Mouse (Mus musculus) heart, embryonic 10.5 days (tissue): ENCODE measurements around the gene Smarcc1. TPM values are rescaled to one million over a fixed set of nuclear protein-coding genes. Genes with fewer than 3 reads are reported as not detected.

Experiments
- DNase-seq: peaks from one replicate; pipeline ENCODE4 v3.0.0-alpha.2; 2017; ENCODE audit warnings: low spot score
- H3K27ac ChIP-seq: fragments of 300-500 bp; sonication (generic); 2 replicates; pipeline ENCODE4 v1.5.1; 2016; ENCODE audit warnings: mild to moderate bottlenecking
- H3K27me3 ChIP-seq: fragments of 300-500 bp; sonication (generic); 2 replicates; pipeline ENCODE4 v1.6.1; 2016; ENCODE audit warnings: mild to moderate bottlenecking; ENCODE audit not compliant: poor library complexity, insufficient read depth, severe bottlenecking
- H3K36me3 ChIP-seq: fragments of 300-500 bp; sonication (generic); 2 replicates; pipeline ENCODE4 v1.6.1; 2016; ENCODE audit warnings: mild to moderate bottlenecking, moderate library complexity
- H3K4me1 ChIP-seq: fragments of 300-500 bp; sonication (generic); 2 replicates; pipeline ENCODE4 v1.6.1; 2016; ENCODE audit warnings: mild to moderate bottlenecking
- H3K4me3 ChIP-seq: fragments of 300-500 bp; sonication (generic); 2 replicates; pipeline ENCODE4 v1.5.1; 2016; ENCODE audit warnings: mild to moderate bottlenecking, moderate library complexity
- H3K9me3 ChIP-seq: fragments of 300-500 bp; sonication (generic); 2 replicates; pipeline ENCODE4 v1.6.1; 2016; ENCODE audit warnings: mild to moderate bottlenecking, moderate library complexity
- WGBS: fragments of 180-500 bp; shearing (Covaris S2); methylation state at CpG from one replicate; pipeline ENCODE4 v1.1.7; 2016; 5-methylcytosine and 5-hydroxymethylcytosine counted together
- polyA plus RNA-seq: library from polyadenylated mRNA; unstranded; fragments of >200 nt; fragmentation: Nextera tagmentation; extraction: Ambion mirVana; gene quantifications from 2 replicates; pipeline ENCODE4 v1.2.1, GENCODE M21; 2016

The Smarcc1 gene
- polyA plus RNA-seq, 1 experiment from 2014 or later: 119 TPM

DNA sequence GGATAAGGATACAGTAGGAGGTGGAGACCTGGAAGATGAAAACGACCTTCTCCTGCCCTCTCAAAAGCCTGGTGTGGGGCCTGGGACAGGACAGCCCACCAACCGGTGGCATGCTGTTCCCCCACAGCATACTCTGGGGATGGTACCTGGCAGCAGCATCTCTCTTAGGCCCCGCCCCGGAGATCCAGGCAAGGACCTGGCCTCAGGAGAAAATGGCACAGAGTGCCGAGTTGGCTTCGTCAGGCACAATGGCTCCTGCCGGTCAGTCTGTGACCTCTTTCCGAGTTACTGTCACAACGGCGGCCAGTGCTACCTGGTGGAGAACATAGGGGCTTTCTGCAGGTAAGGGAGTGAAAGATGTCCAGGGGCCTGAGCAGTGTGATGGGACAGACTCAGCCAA lies 129.5 kb downstream of the Smarcc1 start:
- 84% methylated on average over 10 of the region's 10 CpGs for WGBS
- peaks cover 36% of the 10 kb centered on the region for H3K4me1 ChIP-seq
- H3K27me3 ChIP-seq: peaks cover 56% of the 10 kb centered on the region
- H3K36me3 ChIP-seq: no peaks in the 10 kb centered on the region
- no peak overlapping the region for H3K4me3 ChIP-seq
- no peaks in the 10 kb centered on the region for H3K9me3 ChIP-seq
- no peak for DNase-seq
- no peak overlapping the region for H3K27ac ChIP-seq

DNA sequence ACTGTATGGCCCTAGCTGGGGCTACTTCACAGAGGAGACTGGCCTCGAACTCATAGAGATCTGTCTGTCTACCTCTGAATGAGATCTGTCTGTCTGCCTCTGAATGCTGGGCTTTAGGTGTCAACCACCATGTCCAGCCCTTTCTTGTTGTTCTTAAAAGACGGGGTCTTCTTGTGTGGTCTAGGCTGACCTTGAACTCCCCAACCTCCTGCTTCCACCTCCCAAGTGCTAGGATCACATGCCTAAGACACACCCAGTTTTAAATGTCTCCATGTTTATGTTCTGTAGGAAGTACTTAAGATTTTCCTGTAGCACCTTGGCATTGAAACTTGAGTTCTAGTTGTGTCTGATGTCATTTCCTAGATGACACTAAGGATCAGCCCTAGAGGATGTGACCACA lies 131.4 kb downstream of the Smarcc1 start:
- Histone ChIP-seq H3K9me3 (no peaks in the 10 kb centered on the region), H3K27ac (no peak overlapping the region)
- 79% methylated on average over 2 of the region's 2 CpGs for WGBS

GRCm38 (mm10) chr9:110249823-110250543 lies 132.5 kb downstream of the Smarcc1 start:
- Histone ChIP-seq H3K9me3 (no peaks in the 10 kb centered on the region), H3K36me3 (no peaks in the 10 kb centered on the region), H3K4me1 (peaks cover 30% of the 10 kb centered on the region), H3K27me3 (peaks cover 30% of the 10 kb centered on the region), H3K27ac (peak overlapping the region; percentile 60), H3K4me3 (peak overlapping the region; percentile 9; the same call in 1 of the 2 replicates)
- no peak for DNase-seq
- WGBS: 25% methylated on average over 11 of the region's 11 CpGs

More for the DNA sequence above, 131.4 kb downstream of the Smarcc1 start:
- no peak overlapping the region for H3K4me3 ChIP-seq
- H3K27me3 ChIP-seq: peaks cover 41% of the 10 kb centered on the region
- H3K4me1 ChIP-seq: peaks cover 36% of the 10 kb centered on the region
- no peak for DNase-seq
- H3K36me3 ChIP-seq: no peaks in the 10 kb centered on the region

GRCm38 (mm10) chr9:110250776-110251175 lies 133.3 kb downstream of the Smarcc1 start:
- Histone ChIP-seq H3K27ac (no peak overlapping the region), H3K36me3 (no peaks in the 10 kb centered on the region), H3K4me1 (peaks cover 27% of the 10 kb centered on the region), H3K27me3 (peaks cover 22% of the 10 kb centered on the region), H3K4me3 (no peak overlapping the region), H3K9me3 (no peaks in the 10 kb centered on the region)
- DNase-seq: no peak
- WGBS: 88% methylated on average over 14 of the region's 14 CpGs

DNA sequence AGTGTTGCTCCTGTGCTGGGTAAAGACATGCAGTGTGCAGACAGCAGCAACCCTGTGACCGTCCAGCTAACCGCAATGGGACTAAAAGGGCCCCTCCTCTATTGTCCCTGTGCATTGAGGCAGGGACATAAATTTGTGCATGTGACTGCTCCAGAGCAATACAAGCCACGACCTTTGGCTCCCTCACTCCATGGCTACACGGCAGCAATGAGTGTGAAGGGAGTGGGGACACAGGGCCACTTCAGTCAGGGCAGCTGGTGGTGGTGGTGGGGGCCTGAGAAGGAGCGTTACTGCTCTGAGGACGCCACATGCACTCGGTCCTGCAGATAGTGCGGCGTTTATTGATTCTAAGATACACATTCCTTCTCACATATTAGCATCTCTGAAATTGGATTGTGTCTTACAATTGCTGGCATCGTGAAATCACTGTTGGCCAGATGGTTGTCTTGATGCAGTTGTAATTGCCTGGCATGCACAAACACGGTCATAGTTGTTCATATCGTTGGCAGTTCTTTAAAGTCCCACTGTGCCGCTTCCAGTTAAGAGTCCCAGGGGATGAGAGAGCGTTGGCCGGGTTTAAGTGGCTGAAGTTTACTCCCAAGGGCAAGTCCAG lies 138.0 kb downstream of the Smarcc1 start:
- Histone ChIP-seq H3K27me3 (no peaks in the 10 kb centered on the region; the same call in 1 of the 2 replicates), H3K4me3 (no peak overlapping the region), H3K4me1 (peaks cover 5% of the 10 kb centered on the region; the same call in 1 of the 2 replicates), H3K9me3 (no peaks in the 10 kb centered on the region), H3K27ac (no peak overlapping the region), H3K36me3 (no peaks in the 10 kb centered on the region)
- 78% methylated on average over 15 of the region's 15 CpGs for WGBS
- DNase-seq: no peak

- Histone ChIP-seq H3K4me1 (peaks cover 5% of the 10 kb centered on the region; the same call in 1 of the 2 replicates), H3K27me3 (no peaks in the 10 kb centered on the region; the same call in 1 of the 2 replicates), H3K9me3 (no peaks in the 10 kb centered on the region), H3K4me3 (no peak overlapping the region), H3K27ac (no peak overlapping the region), H3K36me3 (no peaks in the 10 kb centered on the region)
- DNase-seq: no peak
- WGBS: 71% methylated on average over 6 of the region's 6 CpGs
Observed at GRCm38 (mm10) chr9:110258646-110259045, 141.1 kb downstream of the Smarcc1 start.

DNA sequence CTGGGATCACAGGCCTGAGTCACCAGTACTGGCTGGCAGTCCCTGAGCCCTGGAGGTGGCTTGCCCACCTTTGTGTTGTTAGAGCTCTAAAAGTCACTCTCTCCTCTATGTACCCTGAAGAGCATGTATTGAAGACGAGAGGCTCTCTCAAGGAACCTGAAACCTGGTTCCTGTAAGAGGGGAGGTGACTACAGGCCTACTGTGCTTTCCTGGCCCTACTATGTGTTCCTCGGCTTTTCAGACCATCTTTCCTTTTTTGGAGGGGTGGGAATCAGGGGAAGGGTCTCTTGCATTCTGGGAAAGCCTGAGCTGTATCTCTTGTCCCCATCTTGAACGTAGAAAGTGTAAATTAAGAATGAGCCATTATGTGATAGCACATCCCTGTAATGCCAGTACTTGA lies 141.6 kb downstream of the Smarcc1 start:
- WGBS: 63% methylated on average over 3 of the region's 3 CpGs
- Histone ChIP-seq H3K27me3 (no peaks in the 10 kb centered on the region; the same call in 1 of the 2 replicates), H3K9me3 (no peaks in the 10 kb centered on the region), H3K4me3 (no peak overlapping the region), H3K36me3 (no peaks in the 10 kb centered on the region), H3K4me1 (peaks cover 5% of the 10 kb centered on the region; the same call in 1 of the 2 replicates), H3K27ac (no peak overlapping the region)
- DNase-seq: no peak

DNA sequence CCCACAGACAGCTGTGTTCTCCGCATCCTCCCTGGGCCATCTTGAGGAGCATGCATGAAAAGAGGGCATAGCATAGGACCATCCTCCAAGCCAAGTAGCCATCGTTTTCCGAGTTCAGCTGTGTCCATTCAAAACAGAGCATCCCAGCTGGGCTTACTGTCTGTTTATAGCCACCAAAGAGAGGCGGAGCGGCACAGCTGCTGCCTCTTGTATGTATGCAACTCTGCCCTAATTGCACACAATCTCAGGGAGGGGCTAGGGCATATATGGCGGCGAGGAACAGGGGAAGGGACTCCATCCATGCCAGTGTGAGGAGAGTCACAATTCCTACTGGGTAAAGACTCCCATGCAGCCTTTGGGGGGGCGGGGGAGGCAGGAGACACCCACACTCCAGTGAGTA lies 145.7 kb downstream of the Smarcc1 start:
- Histone ChIP-seq H3K4me3 (no peak overlapping the region), H3K9me3 (no peaks in the 10 kb centered on the region), H3K4me1 (no peaks in the 10 kb centered on the region), H3K27me3 (no peaks in the 10 kb centered on the region; the same call in 1 of the 2 replicates), H3K27ac (no peak overlapping the region), H3K36me3 (no peaks in the 10 kb centered on the region)
- DNase-seq: no peak
- WGBS: 85% methylated on average over 8 of the region's 8 CpGs

DNA sequence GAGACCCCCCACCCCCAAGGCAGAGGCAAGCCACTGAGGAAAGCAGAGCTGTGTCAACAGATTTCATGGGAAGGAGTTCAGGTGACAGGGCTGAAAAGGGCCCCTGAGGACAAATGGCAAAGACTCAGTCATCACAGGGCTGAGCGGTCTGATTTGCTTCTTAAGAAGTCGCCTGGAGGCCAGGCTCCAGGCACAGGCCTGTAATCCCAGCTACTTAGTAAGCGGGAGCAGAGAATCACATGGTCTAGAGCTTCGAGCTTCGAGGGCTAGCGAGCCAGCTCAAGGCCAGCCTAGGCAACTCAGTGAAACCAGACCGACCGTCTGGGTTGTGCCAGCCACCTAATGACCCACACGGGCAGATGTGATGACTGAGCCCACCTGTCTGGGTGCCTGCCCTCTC lies 147.5 kb downstream of the Smarcc1 start:
- Histone ChIP-seq H3K4me3 (no peak overlapping the region), H3K27ac (no peak overlapping the region), H3K9me3 (no peaks in the 10 kb centered on the region), H3K27me3 (no peaks in the 10 kb centered on the region; the same call in 1 of the 2 replicates), H3K36me3 (no peaks in the 10 kb centered on the region), H3K4me1 (no peaks in the 10 kb centered on the region)
- WGBS: 72% methylated on average over 9 of the region's 9 CpGs
- no peak for DNase-seq

- 95% methylated on average over 10 of the region's 10 CpGs for WGBS
- Histone ChIP-seq H3K4me3 (no peak overlapping the region), H3K27me3 (no peaks in the 10 kb centered on the region), H3K36me3 (no peaks in the 10 kb centered on the region), H3K9me3 (no peaks in the 10 kb centered on the region), H3K4me1 (no peaks in the 10 kb centered on the region), H3K27ac (no peak overlapping the region)
- no peak for DNase-seq
Observed at GRCm38 (mm10) chr9:110268416-110268815, 150.9 kb downstream of the Smarcc1 start.

DNA sequence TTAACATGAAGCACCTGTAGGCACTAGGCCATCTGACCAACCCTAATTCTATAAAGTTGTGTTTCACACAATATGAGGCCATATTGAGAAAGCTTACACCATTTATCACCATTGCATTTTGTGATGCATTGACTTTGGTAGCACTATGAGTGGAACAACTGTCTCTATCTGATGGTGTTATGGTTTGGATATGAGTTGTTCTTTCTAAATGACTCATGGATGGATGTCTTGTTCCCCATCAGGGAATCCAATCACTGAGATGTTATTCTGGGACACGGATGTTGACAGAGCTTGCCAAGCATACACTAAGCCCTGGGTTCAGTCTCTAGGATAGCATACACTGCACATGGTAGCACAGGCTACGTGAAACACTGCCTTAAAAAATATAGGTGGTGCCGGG lies 154.8 kb downstream of the Smarcc1 start:
- no peaks in the 10 kb centered on the region for H3K4me1 ChIP-seq
- WGBS: 84% methylated on average over 3 of the region's 3 CpGs
- no peak overlapping the region for H3K4me3 ChIP-seq
- no peak for DNase-seq
- H3K27ac ChIP-seq: no peak overlapping the region
- no peaks in the 10 kb centered on the region for H3K9me3 ChIP-seq
- H3K36me3 ChIP-seq: no peaks in the 10 kb centered on the region
- no peaks in the 10 kb centered on the region for H3K27me3 ChIP-seq

DNA sequence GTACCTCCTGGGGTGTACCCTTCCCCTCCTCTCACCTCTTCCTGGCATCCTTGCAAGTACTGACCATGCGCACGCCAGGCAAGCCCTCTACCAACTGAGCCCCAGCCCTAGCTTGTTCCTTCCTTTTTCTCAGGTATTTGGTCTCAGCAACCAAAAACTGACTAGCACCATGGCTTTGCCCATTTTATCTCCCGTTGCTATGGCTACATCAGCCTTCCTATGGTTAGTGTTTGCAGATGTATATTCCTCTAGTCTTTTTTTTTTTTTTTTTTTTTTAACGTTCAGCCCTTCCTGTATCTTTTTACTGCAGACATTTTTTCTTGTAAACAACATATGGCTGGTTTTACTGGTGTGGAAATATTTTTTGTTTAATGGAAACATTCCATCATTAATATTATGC lies 156.0 kb downstream of the Smarcc1 start:
- WGBS: 78% methylated on average over 4 of the region's 4 CpGs
- DNase-seq: no peak
- no peaks in the 10 kb centered on the region for H3K36me3 ChIP-seq
- no peak overlapping the region for H3K4me3 ChIP-seq
- no peaks in the 10 kb centered on the region for H3K27me3 ChIP-seq
- H3K9me3 ChIP-seq: no peaks in the 10 kb centered on the region
- no peak overlapping the region for H3K27ac ChIP-seq
- H3K4me1 ChIP-seq: no peaks in the 10 kb centered on the region

- H3K9me3 ChIP-seq: no peaks in the 10 kb centered on the region
- DNase-seq: no peak
- no peaks in the 10 kb centered on the region for H3K4me1 ChIP-seq
- 71% methylated on average over 5 of the region's 5 CpGs for WGBS
- H3K36me3 ChIP-seq: no peaks in the 10 kb centered on the region
- H3K4me3 ChIP-seq: no peak overlapping the region
- no peaks in the 10 kb centered on the region for H3K27me3 ChIP-seq
- no peak overlapping the region for H3K27ac ChIP-seq
Observed at GRCm38 (mm10) chr9:110275882-110276281, 158.4 kb downstream of the Smarcc1 start.
